Mouse (Mus musculus) myocyte (in vitro differentiated cells): ENCODE measurements around the gene Nrbp1.

ENCODE experiments used
- E2F4 ChIP-seq: IDR thresholded peaks from one replicate; pipeline ENCODE4 v1.6.1; 2011; ENCODE audit warnings: mild to moderate bottlenecking, control low read depth, moderate library complexity; ENCODE audit not compliant: insufficient read depth
- MAX ChIP-seq: IDR thresholded peaks from one replicate; pipeline ENCODE4 v1.6.1; 2011; ENCODE audit warnings: low read depth, mild to moderate bottlenecking, control low read depth
- POLR2A ChIP-seq: IDR thresholded peaks from one replicate; pipeline ENCODE4 v1.6.1; 2011; ENCODE audit warnings: low read depth, mild to moderate bottlenecking, control low read depth, moderate library complexity; ENCODE audit not compliant: insufficient read length
- POLR2AphosphoS2 ChIP-seq: IDR thresholded peaks from one replicate; pipeline ENCODE4 v1.6.1; 2011; ENCODE audit warnings: low read depth, control low read depth; ENCODE audit not compliant: insufficient read length
- TCF3 ChIP-seq: IDR thresholded peaks from one replicate; pipeline ENCODE4 v1.6.1; 2011; ENCODE audit warnings: low read depth, control low read depth; ENCODE audit not compliant: insufficient read length
- USF1 ChIP-seq: IDR thresholded peaks from one replicate; pipeline ENCODE4 v1.6.1; 2011; ENCODE audit warnings: low read depth, mild to moderate bottlenecking, control low read depth, moderate library complexity

GRCm38 (mm10) chr5:31250716-31251115, 10.1 kb downstream of the Nrbp1 start:
- TF ChIP-seq POLR2AphosphoS2 (no peak), MAX (no peak), POLR2A (no peak), USF1 (no peak), E2F4 (no peak), TCF3 (no peak)
